Mouse (Mus musculus) embryonic facial prominence, embryonic 14.5 days (tissue): Measurements from ENCODE around the gene Gm20708. TPM values are rescaled to one million over a fixed set of nuclear protein-coding genes. Genes with fewer than 3 reads are reported as not detected.

Experiments used
- ATAC-seq: fragments of 200-750 bp; cut with Nextera tagmentation; 2 replicates; pipeline ENCODE4 v1.8.0; 2017; ENCODE audit warnings: low read depth, moderate number of reproducible peaks, moderate TSS enrichment
- DNase-seq: peaks from one replicate; pipeline ENCODE4 v3.0.0-alpha.2; 2015; ENCODE audit warnings: low spot score
- H3K27ac ChIP-seq: fragments of 300-500 bp; sonication (generic); replicated peaks from 2 replicates; pipeline ENCODE4 v1.5.1; 2014; ENCODE audit warnings: low read depth, mild to moderate bottlenecking, low read length, moderate library complexity
- H3K27me3 ChIP-seq: fragments of 300-500 bp; sonication (generic); replicated peaks from 2 replicates; pipeline ENCODE4 v1.6.1; 2014; ENCODE audit warnings: low read length; ENCODE audit not compliant: control insufficient read depth, insufficient read depth
- H3K36me3 ChIP-seq: fragments of 300-500 bp; sonication (generic); 2 replicates; pipeline ENCODE4 v1.6.1; 2014; ENCODE audit warnings: low read length, mixed read lengths; ENCODE audit not compliant: control insufficient read depth, insufficient read depth
- H3K4me1 ChIP-seq: fragments of 300-500 bp; sonication (generic); 2 replicates; pipeline ENCODE4 v1.6.1; 2014; ENCODE audit warnings: antibody characterized with exemption, low read length; ENCODE audit not compliant: control insufficient read depth, insufficient read depth
- H3K4me2 ChIP-seq: fragments of 300-500 bp; sonication (generic); 2 replicates; pipeline ENCODE4 v1.6.1; 2014; ENCODE audit warnings: low read depth, mild to moderate bottlenecking, low read length, moderate library complexity, mixed read lengths
- H3K4me3 ChIP-seq: fragments of 300-500 bp; sonication (generic); 2 replicates; pipeline ENCODE4 v1.5.1; 2014; ENCODE audit warnings: low read depth, mild to moderate bottlenecking, low read length
- H3K9ac ChIP-seq: fragments of 300-500 bp; sonication (generic); 2 replicates; pipeline ENCODE4 v1.6.1; 2014; ENCODE audit warnings: low read depth, mild to moderate bottlenecking, low read length, moderate library complexity, mixed read lengths
- H3K9me3 ChIP-seq: fragments of 300-500 bp; sonication (generic); 2 replicates; pipeline ENCODE4 v1.6.1; 2016; ENCODE audit warnings: low read length; ENCODE audit not compliant: control insufficient read depth
- WGBS: fragments of 180-500 bp; shearing (Covaris S2); extraction: QIAGEN DNeasy Blood & Tissue Kit; methylation state at CpG from one replicate; pipeline ENCODE4 v1.1.7; 2014; 5-methylcytosine and 5-hydroxymethylcytosine counted together
- polyA plus RNA-seq: library from polyadenylated mRNA; unstranded; fragments of >200 nt; fragmentation: Nextera tagmentation; extraction: Ambion mirVana; gene quantifications from 2 replicates; pipeline ENCODE4 v1.2.1, GENCODE M21; 2014

The Gm20708 gene
- polyA plus RNA-seq: 0.25 and 0.86 TPM in 2 replicates

GRCm38 (mm10) chr11:117809407-117810311 lies at the start of gene Gm20708, which contains the start of gene Syngr2:
Gm20708 (plus strand) TSS chr11:117809668.
Syngr2 (plus strand) TSS chr11:117809668.
- Histone ChIP-seq H3K36me3 (peaks cover 17% of the 10 kb centered on the region; the same call in 1 of the 2 replicates), H3K9me3 (no peaks in the 10 kb centered on the region), H3K4me3 (peak within 1 kb of the TSS; percentile 83), H3K9ac (peak within 1 kb of the TSS; percentile 73), H3K4me1 (peaks cover 5% of the 10 kb centered on the region; the same call in 1 of the 2 replicates), H3K27ac (peak within 1 kb of the TSS; percentile 54; the same call in 1 of the 2 replicates), H3K27me3 (no peaks in the 10 kb centered on the region), H3K4me2 (peak within 1 kb of the TSS; percentile 95)
- ATAC-seq: peak; percentile 75
- 1% methylated on average over 44 of the region's 75 CpGs for WGBS
- DNase-seq: peak; percentile 87

GRCm38 (mm10) chr11:117760374-117761119 lies 48.9 kb upstream of the Gm20708 start:
- no peak overlapping the region for H3K27ac ChIP-seq
- DNase-seq (no peak), ATAC-seq (no peak)
- H3K36me3 ChIP-seq: peaks cover 95% of the 10 kb centered on the region
- no peak overlapping the region for H3K4me3 ChIP-seq
- no peak overlapping the region for H3K4me2 ChIP-seq
- H3K9me3 ChIP-seq: no peaks in the 10 kb centered on the region
- no peak overlapping the region for H3K9ac ChIP-seq
- WGBS: 87% methylated on average over 23 of the region's 26 CpGs
- H3K4me1 ChIP-seq: no peaks in the 10 kb centered on the region
- H3K27me3 ChIP-seq: no peaks in the 10 kb centered on the region

GRCm38 (mm10) chr11:117761801-117762200 lies 47.7 kb upstream of the Gm20708 start:
- Histone ChIP-seq H3K4me3 (no peak overlapping the region), H3K4me2 (no peak overlapping the region), H3K36me3 (peaks cover 95% of the 10 kb centered on the region), H3K9me3 (no peaks in the 10 kb centered on the region), H3K4me1 (no peaks in the 10 kb centered on the region), H3K27me3 (no peaks in the 10 kb centered on the region), H3K9ac (no peak overlapping the region), H3K27ac (no peak overlapping the region)
- ATAC-seq (no peak), DNase-seq (no peak)
- WGBS: 92% methylated on average over 13 of the region's 13 CpGs

- WGBS: 82% methylated on average over 12 of the region's 12 CpGs
- no peak for DNase-seq
- ATAC-seq: no peak
Measured at GRCm38 (mm10) chr11:117762246-117762645, 47.2 kb upstream of the Gm20708 start.

GRCm38 (mm10) chr11:117764319-117764718 lies 45.1 kb upstream of the Gm20708 start:
- H3K9me3 ChIP-seq: no peaks in the 10 kb centered on the region
- ATAC-seq: no peak
- no peak overlapping the region for H3K4me3 ChIP-seq
- H3K36me3 ChIP-seq: peaks cover 71% of the 10 kb centered on the region
- no peak overlapping the region for H3K27ac ChIP-seq
- 79% methylated on average over 9 of the region's 9 CpGs for WGBS
- DNase-seq: no peak
- H3K27me3 ChIP-seq: no peaks in the 10 kb centered on the region
- no peak overlapping the region for H3K9ac ChIP-seq
- H3K4me1 ChIP-seq: no peaks in the 10 kb centered on the region
- no peak overlapping the region for H3K4me2 ChIP-seq

More at GRCm38 (mm10) chr11:117762246-117762645, 47.2 kb upstream of the Gm20708 start:
- H3K27ac ChIP-seq: no peak overlapping the region
- no peaks in the 10 kb centered on the region for H3K27me3 ChIP-seq
- peaks cover 92% of the 10 kb centered on the region for H3K36me3 ChIP-seq
- H3K9ac ChIP-seq: no peak overlapping the region
- H3K4me3 ChIP-seq: no peak overlapping the region
- no peak overlapping the region for H3K4me2 ChIP-seq
- H3K4me1 ChIP-seq: no peaks in the 10 kb centered on the region
- no peaks in the 10 kb centered on the region for H3K9me3 ChIP-seq

- Histone ChIP-seq H3K4me2 (no peak overlapping the region), H3K36me3 (peaks cover 60% of the 10 kb centered on the region), H3K9me3 (no peaks in the 10 kb centered on the region), H3K9ac (no peak overlapping the region), H3K4me3 (no peak overlapping the region), H3K27ac (no peak overlapping the region), H3K4me1 (no peaks in the 10 kb centered on the region), H3K27me3 (no peaks in the 10 kb centered on the region)
- ATAC-seq (no peak), DNase-seq (no peak)
- WGBS: 80% methylated on average over 5 of the region's 5 CpGs
Measured at GRCm38 (mm10) chr11:117765361-117765760, 44.1 kb upstream of the Gm20708 start.

GRCm38 (mm10) chr11:117766275-117766674 lies 43.2 kb upstream of the Gm20708 start:
- WGBS: 88% methylated on average over 3 of the region's 3 CpGs
- no peak overlapping the region for H3K9ac ChIP-seq
- no peaks in the 10 kb centered on the region for H3K27me3 ChIP-seq
- no peak overlapping the region for H3K4me2 ChIP-seq
- no peak overlapping the region for H3K4me3 ChIP-seq
- peaks cover 52% of the 10 kb centered on the region for H3K36me3 ChIP-seq
- no peaks in the 10 kb centered on the region for H3K9me3 ChIP-seq
- DNase-seq: no peak
- no peaks in the 10 kb centered on the region for H3K4me1 ChIP-seq
- ATAC-seq: no peak
- no peak overlapping the region for H3K27ac ChIP-seq

GRCm38 (mm10) chr11:117768725-117769682 lies 40.5 kb upstream of the Gm20708 start:
- H3K36me3 ChIP-seq: peaks cover 36% of the 10 kb centered on the region
- no peak for ATAC-seq
- H3K9me3 ChIP-seq: no peaks in the 10 kb centered on the region
- DNase-seq: no peak
- H3K4me3 ChIP-seq: no peak overlapping the region
- H3K27ac ChIP-seq: no peak overlapping the region
- WGBS: 77% methylated on average over 19 of the region's 20 CpGs
- no peaks in the 10 kb centered on the region for H3K27me3 ChIP-seq
- H3K4me1 ChIP-seq: no peaks in the 10 kb centered on the region
- no peak overlapping the region for H3K9ac ChIP-seq
- no peak overlapping the region for H3K4me2 ChIP-seq
